Mouse (Mus musculus) brain, embryonic 18.5 days (tissue): ENCODE results near the gene Fam172a.

ENCODE experiments used
- DNase-seq: peaks from one replicate; pipeline ENCODE4 v3.0.0-alpha.2; 2012; ENCODE audit warnings: low read depth, low spot score

The Fam172a gene

GRCm38 (mm10) chr13:78213155-78213554 is 511.3 kb downstream of the Fam172a start:
- DNase-seq, result no peak

- no peak for DNase-seq
These were observed 513.4 kb downstream of the Fam172a start for GRCm38 (mm10) chr13:78215223-78215622.
